Mouse (Mus musculus): ENCODE measurements around the gene Fgfr2. TPM values are rescaled to one million over a fixed set of nuclear protein-coding genes. Genes with fewer than 3 reads are reported as not detected.

Gene Fgfr2
- polyA plus RNA-seq, 1 experiment from 2014 or later = 86.9 TPM

GRCm38 (mm10) chr7:132802691-132803090, 320.5 kb downstream of the Fgfr2 start:
- Histone ChIP-seq H3K27ac (ENCODE audit: low read depth, low read length) (no peak overlapping the region), H3K27me3 (ENCODE audit: control insufficient read depth, insufficient read depth, low read length) (no peaks in the 10 kb centered on the region), H3K36me3 (ENCODE audit: control insufficient read depth, insufficient read depth, low read length) (no peaks in the 10 kb centered on the region; the same call in 1 of the 2 replicates), H3K4me3 (ENCODE audit: low read depth, low read length) (no peak overlapping the region), H3K4me2 (ENCODE audit: low read depth) (no peak overlapping the region), H3K9me3 (ENCODE audit: control insufficient read depth, low read length) (no peaks in the 10 kb centered on the region), H3K4me1 (ENCODE audit: control insufficient read depth, insufficient read depth, low read length) (peaks cover 16% of the 10 kb centered on the region), H3K9ac (ENCODE audit: low read length) (no peak overlapping the region; the same call in 1 of the 2 replicates)
- DNase-seq (ENCODE audit: low spot score) (no peak), ATAC-seq (ENCODE audit: insufficient read depth, low FRiP score, low TSS enrichment) (no peak)
- WGBS = 90% methylated on average over 11 of the region's 11 CpGs

GRCm38 (mm10) chr7:132802066-132802465, 321.1 kb downstream of the Fgfr2 start:
- WGBS = 68% methylated on average over 2 of the region's 2 CpGs
- Histone ChIP-seq H3K9ac (ENCODE audit: low read length) (no peak overlapping the region), H3K4me3 (ENCODE audit: low read depth, low read length) (no peak overlapping the region), H3K4me1 (ENCODE audit: control insufficient read depth, insufficient read depth, low read length) (peaks cover 10% of the 10 kb centered on the region), H3K27me3 (ENCODE audit: control insufficient read depth, insufficient read depth, low read length) (no peaks in the 10 kb centered on the region), H3K27ac (ENCODE audit: low read depth, low read length) (no peak overlapping the region), H3K36me3 (ENCODE audit: control insufficient read depth, insufficient read depth, low read length) (no peaks in the 10 kb centered on the region; the same call in 1 of the 2 replicates), H3K9me3 (ENCODE audit: control insufficient read depth, low read length) (no peaks in the 10 kb centered on the region), H3K4me2 (ENCODE audit: low read depth) (no peak overlapping the region)
- ATAC-seq (ENCODE audit: insufficient read depth, low FRiP score, low TSS enrichment) (no peak), DNase-seq (ENCODE audit: low spot score) (no peak)

- ATAC-seq (ENCODE audit: insufficient read depth, low FRiP score, low TSS enrichment) = no peak
- H3K27me3 ChIP-seq (ENCODE audit: control insufficient read depth, insufficient read depth, low read length) = no peaks in the 10 kb centered on the region
- H3K9ac ChIP-seq (ENCODE audit: low read length) = no peak overlapping the region
- peaks cover 4% of the 10 kb centered on the region for H3K4me1 ChIP-seq (ENCODE audit: control insufficient read depth, insufficient read depth, low read length)
- H3K4me2 ChIP-seq (ENCODE audit: low read depth) = no peak overlapping the region
- no peak for DNase-seq (ENCODE audit: low spot score)
- no peaks in the 10 kb centered on the region; the same call in 1 of the 2 replicates for H3K36me3 ChIP-seq (ENCODE audit: control insufficient read depth, insufficient read depth, low read length)
- H3K27ac ChIP-seq (ENCODE audit: low read depth, low read length) = no peak overlapping the region
- 82% methylated on average over 5 of the region's 5 CpGs for WGBS
- H3K9me3 ChIP-seq (ENCODE audit: control insufficient read depth, low read length) = no peaks in the 10 kb centered on the region
- no peak overlapping the region for H3K4me3 ChIP-seq (ENCODE audit: low read depth, low read length)
These were observed 321.6 kb downstream of the Fgfr2 start for GRCm38 (mm10) chr7:132801509-132801908.

- H3K9ac ChIP-seq (ENCODE audit: low read length) = no peak overlapping the region
- no peak overlapping the region for H3K4me2 ChIP-seq (ENCODE audit: low read depth)
- 0 out of 2 replicates have a peak, but pooled peaks cover 4% of the 10 kb centered on the region for H3K4me1 ChIP-seq (ENCODE audit: control insufficient read depth, insufficient read depth, low read length)
- no peaks in the 10 kb centered on the region for H3K27me3 ChIP-seq (ENCODE audit: control insufficient read depth, insufficient read depth, low read length)
- H3K36me3 ChIP-seq (ENCODE audit: control insufficient read depth, insufficient read depth, low read length) = no peaks in the 10 kb centered on the region; the same call in 1 of the 2 replicates
- no peak overlapping the region for H3K27ac ChIP-seq (ENCODE audit: low read depth, low read length)
- H3K9me3 ChIP-seq (ENCODE audit: control insufficient read depth, low read length) = no peaks in the 10 kb centered on the region
- DNase-seq (ENCODE audit: low spot score) (no peak), ATAC-seq (ENCODE audit: insufficient read depth, low FRiP score, low TSS enrichment) (no peak)
- H3K4me3 ChIP-seq (ENCODE audit: low read depth, low read length) = no peak overlapping the region
- WGBS = 91% methylated on average over 10 of the region's 10 CpGs
These were observed 322.3 kb downstream of the Fgfr2 start for GRCm38 (mm10) chr7:132800868-132801267.

GRCm38 (mm10) chr7:132799119-132800016, 323.8 kb downstream of the Fgfr2 start:
- H3K4me1 ChIP-seq (ENCODE audit: control insufficient read depth, insufficient read depth, low read length) = 0 out of 2 replicates have a peak, but pooled peaks cover 4% of the 10 kb centered on the region
- H3K27ac ChIP-seq (ENCODE audit: low read depth, low read length) = no peak overlapping the region
- no peak overlapping the region for H3K4me3 ChIP-seq (ENCODE audit: low read depth, low read length)
- H3K9me3 ChIP-seq (ENCODE audit: control insufficient read depth, low read length) = no peaks in the 10 kb centered on the region
- H3K9ac ChIP-seq (ENCODE audit: low read length) = no peak overlapping the region
- ATAC-seq (ENCODE audit: insufficient read depth, low FRiP score, low TSS enrichment) = no peak
- DNase-seq (ENCODE audit: low spot score) = no peak
- WGBS = 87% methylated on average over 5 of the region's 5 CpGs
- no peaks in the 10 kb centered on the region for H3K27me3 ChIP-seq (ENCODE audit: control insufficient read depth, insufficient read depth, low read length)
- H3K4me2 ChIP-seq (ENCODE audit: low read depth) = no peak overlapping the region
- no peaks in the 10 kb centered on the region; the same call in 1 of the 2 replicates for H3K36me3 ChIP-seq (ENCODE audit: control insufficient read depth, insufficient read depth, low read length)

- Histone ChIP-seq H3K27ac (ENCODE audit: low read depth, low read length) (no peak overlapping the region), H3K9ac (ENCODE audit: low read length) (no peak overlapping the region), H3K4me3 (ENCODE audit: low read depth, low read length) (no peak overlapping the region), H3K9me3 (ENCODE audit: control insufficient read depth, low read length) (no peaks in the 10 kb centered on the region), H3K4me2 (ENCODE audit: low read depth) (no peak overlapping the region), H3K36me3 (ENCODE audit: control insufficient read depth, insufficient read depth, low read length) (no peaks in the 10 kb centered on the region), H3K27me3 (ENCODE audit: control insufficient read depth, insufficient read depth, low read length) (no peaks in the 10 kb centered on the region), H3K4me1 (ENCODE audit: control insufficient read depth, insufficient read depth, low read length) (peaks cover 3% of the 10 kb centered on the region; the same call in 1 of the 2 replicates)
- WGBS = 94% methylated on average over 5 of the region's 5 CpGs
- no peak for DNase-seq (ENCODE audit: low spot score)
- ATAC-seq (ENCODE audit: insufficient read depth, low FRiP score, low TSS enrichment) = no peak
These were observed 328.0 kb downstream of the Fgfr2 start for GRCm38 (mm10) chr7:132795141-132795540.

GRCm38 (mm10) chr7:132793467-132793866, 329.7 kb downstream of the Fgfr2 start:
- Histone ChIP-seq H3K9ac (ENCODE audit: low read length) (no peak overlapping the region), H3K4me3 (ENCODE audit: low read depth, low read length) (no peak overlapping the region), H3K36me3 (ENCODE audit: control insufficient read depth, insufficient read depth, low read length) (no peaks in the 10 kb centered on the region), H3K9me3 (ENCODE audit: control insufficient read depth, low read length) (no peaks in the 10 kb centered on the region), H3K4me1 (ENCODE audit: control insufficient read depth, insufficient read depth, low read length) (peaks cover 3% of the 10 kb centered on the region; the same call in 1 of the 2 replicates), H3K27ac (ENCODE audit: low read depth, low read length) (no peak overlapping the region), H3K27me3 (ENCODE audit: control insufficient read depth, insufficient read depth, low read length) (no peaks in the 10 kb centered on the region), H3K4me2 (ENCODE audit: low read depth) (no peak overlapping the region)
- no peak for DNase-seq (ENCODE audit: low spot score)
- ATAC-seq (ENCODE audit: insufficient read depth, low FRiP score, low TSS enrichment) = no peak
- WGBS = 64% methylated on average over 6 of the region's 6 CpGs

- peaks cover 3% of the 10 kb centered on the region; the same call in 1 of the 2 replicates for H3K4me1 ChIP-seq (ENCODE audit: control insufficient read depth, insufficient read depth, low read length)
- ATAC-seq (ENCODE audit: insufficient read depth, low FRiP score, low TSS enrichment) (no peak), DNase-seq (ENCODE audit: low spot score) (no peak)
- no peaks in the 10 kb centered on the region for H3K36me3 ChIP-seq (ENCODE audit: control insufficient read depth, insufficient read depth, low read length)
- H3K9me3 ChIP-seq (ENCODE audit: control insufficient read depth, low read length) = no peaks in the 10 kb centered on the region
- no peaks in the 10 kb centered on the region for H3K27me3 ChIP-seq (ENCODE audit: control insufficient read depth, insufficient read depth, low read length)
- no peak overlapping the region for H3K27ac ChIP-seq (ENCODE audit: low read depth, low read length)
- H3K9ac ChIP-seq (ENCODE audit: low read length) = no peak overlapping the region
- WGBS = 85% methylated on average over 14 of the region's 14 CpGs
- no peak overlapping the region for H3K4me2 ChIP-seq (ENCODE audit: low read depth)
- no peak overlapping the region for H3K4me3 ChIP-seq (ENCODE audit: low read depth, low read length)
These were observed 332.5 kb downstream of the Fgfr2 start for GRCm38 (mm10) chr7:132790447-132791219.
